Mouse (Mus musculus): ENCODE results near the gene Gm128. TPM values are rescaled to one million over a fixed set of nuclear protein-coding genes. Genes with fewer than 3 reads are reported as not detected.

The Gm128 gene
- polyA plus RNA-seq, 1 experiment from 2014 or later: 0.19 TPM

DNA sequence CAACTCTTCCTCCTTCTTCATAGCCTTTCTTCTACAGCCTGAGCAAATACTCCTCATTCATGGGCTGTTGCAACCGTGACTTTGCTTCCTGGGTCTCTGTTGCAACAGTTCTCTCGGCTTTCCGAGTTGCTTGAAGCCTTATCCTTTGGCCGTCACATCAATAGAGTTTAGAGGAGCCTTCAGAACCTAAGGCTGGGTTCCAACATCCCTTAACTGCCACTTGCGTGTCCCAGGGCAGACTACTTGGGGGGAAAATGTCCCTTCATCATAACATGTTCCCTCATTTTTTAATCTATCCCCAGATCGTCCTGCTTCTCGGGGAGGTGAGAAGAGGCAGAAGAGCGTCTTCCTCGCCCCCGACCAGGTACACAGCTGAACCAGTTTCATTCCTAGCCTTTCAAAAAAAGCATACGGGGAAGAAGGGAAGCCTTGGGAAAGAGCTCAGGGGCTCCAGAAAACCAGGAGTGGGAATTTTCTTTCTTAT lies 41.0 kb upstream of the Gm128 start:
- peak overlapping the region; percentile 67 for H3K4me3 ChIP-seq
- peak overlapping the region; percentile 87 for H3K9ac ChIP-seq
- H3K27ac ChIP-seq: peak overlapping the region; percentile 96
- ATAC-seq: 0 out of 2 replicates have a peak, but pooled peaks have one; percentile 8
- no peaks in the 10 kb centered on the region for H3K9me3 ChIP-seq (replicated peaks)
- H3K27me3 ChIP-seq: no peaks in the 10 kb centered on the region
- H3K36me3 ChIP-seq (ENCODE audit: poor library complexity, severe bottlenecking): peaks cover 9% of the 10 kb centered on the region; the same call in 1 of the 2 replicates
- H3K4me1 ChIP-seq: peaks cover 41% of the 10 kb centered on the region
- under 1% methylated on average over 11 of the region's 11 CpGs for WGBS
- peak overlapping the region; percentile 83 for H3K4me2 ChIP-seq

GRCm38 (mm10) chr3:95281216-95282126 lies 40.1 kb upstream of the Gm128 start, which contains the start of the genes Mindy1 and Prune1:
Mindy1 (plus strand) TSS chr3:95281345.
Prune1 (minus strand) TSS chr3:95282076.
- Histone ChIP-seq H3K9me3 (replicated peaks) (no peaks in the 10 kb centered on the region), H3K4me3 (peak within 1 kb of the TSS; percentile 67), H3K27me3 (no peaks in the 10 kb centered on the region), H3K4me2 (peak within 1 kb of the TSS; percentile 83), H3K36me3 (ENCODE audit: poor library complexity, severe bottlenecking) (0 out of 2 replicates have a peak, but pooled peaks cover 4% of the 10 kb centered on the region), H3K4me1 (peaks cover 41% of the 10 kb centered on the region), H3K9ac (peak within 1 kb of the TSS; percentile 87), H3K27ac (peak within 1 kb of the TSS; percentile 96)
- WGBS: under 1% methylated on average over 53 of the region's 53 CpGs
- peak; percentile 95 for ATAC-seq

DNA sequence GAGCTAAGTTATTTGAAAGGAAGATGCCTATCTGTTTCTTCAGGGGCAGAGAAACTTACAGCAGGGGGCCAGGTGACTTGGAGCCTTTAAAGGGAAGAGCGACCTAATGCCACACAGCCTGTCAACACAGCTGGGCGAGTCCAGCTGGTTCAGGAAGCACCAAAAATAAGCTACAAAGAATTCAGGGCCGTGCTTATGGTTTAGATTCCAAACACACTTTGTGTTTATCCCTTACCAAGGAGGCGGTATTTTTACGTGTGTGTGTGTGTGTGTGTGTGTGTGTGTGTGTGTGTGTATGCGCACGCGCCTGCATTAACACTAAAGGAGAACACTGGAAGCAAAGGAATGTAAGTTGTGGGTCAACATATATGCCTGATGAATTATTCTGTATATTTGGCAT lies 39.3 kb upstream of the Gm128 start:
- Histone ChIP-seq H3K4me2 (peak overlapping the region; percentile 83), H3K9me3 (replicated peaks) (no peaks in the 10 kb centered on the region), H3K27ac (peak overlapping the region; percentile 65), H3K36me3 (ENCODE audit: poor library complexity, severe bottlenecking) (0 out of 2 replicates have a peak, but pooled peaks cover 4% of the 10 kb centered on the region), H3K4me3 (peak overlapping the region; percentile 67), H3K9ac (peak overlapping the region; percentile 77), H3K27me3 (no peaks in the 10 kb centered on the region), H3K4me1 (peaks cover 41% of the 10 kb centered on the region)
- ATAC-seq: no peak
- WGBS: 25% methylated on average over 8 of the region's 8 CpGs

DNA sequence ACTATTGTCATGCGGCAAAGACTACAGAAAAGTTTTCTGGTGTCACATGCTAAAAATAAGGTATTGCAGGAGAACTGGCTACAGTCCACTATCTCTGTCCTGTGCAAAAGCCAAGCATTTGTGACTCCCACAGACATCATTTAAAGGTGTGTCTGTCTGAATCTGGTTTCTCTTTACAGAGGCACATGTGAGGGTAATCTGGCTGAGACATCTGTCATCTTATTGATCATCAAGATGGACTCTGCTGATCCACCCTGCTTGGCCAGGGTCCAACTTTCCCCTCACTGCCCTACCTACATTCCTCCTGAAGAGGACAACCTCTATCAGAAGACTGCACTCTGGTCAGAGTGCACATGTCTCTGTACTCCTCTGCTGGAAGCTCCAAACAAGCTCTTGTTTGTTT lies 35.8 kb upstream of the Gm128 start:
- H3K4me2 ChIP-seq: no peak overlapping the region
- H3K27ac ChIP-seq: no peak overlapping the region
- H3K27me3 ChIP-seq: no peaks in the 10 kb centered on the region
- H3K4me1 ChIP-seq: peaks cover 15% of the 10 kb centered on the region
- ATAC-seq: no peak
- H3K4me3 ChIP-seq: no peak overlapping the region
- H3K9me3 ChIP-seq (replicated peaks): no peaks in the 10 kb centered on the region
- H3K36me3 ChIP-seq (ENCODE audit: poor library complexity, severe bottlenecking): peaks cover 14% of the 10 kb centered on the region; the same call in 1 of the 2 replicates
- H3K9ac ChIP-seq: no peak overlapping the region
- 97% methylated on average over 1 of the region's 1 CpGs for WGBS

- H3K9ac ChIP-seq: no peak overlapping the region
- H3K36me3 ChIP-seq (ENCODE audit: poor library complexity, severe bottlenecking): peaks cover 14% of the 10 kb centered on the region; the same call in 1 of the 2 replicates
- H3K4me2 ChIP-seq: no peak overlapping the region
- WGBS: 82% methylated on average over 5 of the region's 5 CpGs
- H3K4me3 ChIP-seq: no peak overlapping the region
- H3K27ac ChIP-seq: no peak overlapping the region
- peaks cover 12% of the 10 kb centered on the region for H3K4me1 ChIP-seq
- H3K9me3 ChIP-seq (replicated peaks): no peaks in the 10 kb centered on the region
- no peaks in the 10 kb centered on the region for H3K27me3 ChIP-seq
- ATAC-seq: no peak
Measured at GRCm38 (mm10) chr3:95276428-95276934, 35.1 kb upstream of the Gm128 start.

GRCm38 (mm10) chr3:95275161-95275560 lies 33.8 kb upstream of the Gm128 start:
- WGBS: 84% methylated on average over 6 of the region's 6 CpGs
- H3K4me1 ChIP-seq: peaks cover 4% of the 10 kb centered on the region; the same call in 1 of the 2 replicates
- H3K9me3 ChIP-seq (replicated peaks): no peaks in the 10 kb centered on the region
- no peak overlapping the region for H3K27ac ChIP-seq
- no peak overlapping the region for H3K4me3 ChIP-seq
- ATAC-seq: no peak
- no peak overlapping the region for H3K9ac ChIP-seq
- no peaks in the 10 kb centered on the region for H3K27me3 ChIP-seq
- no peak overlapping the region for H3K4me2 ChIP-seq
- H3K36me3 ChIP-seq (ENCODE audit: poor library complexity, severe bottlenecking): peaks cover 14% of the 10 kb centered on the region; the same call in 1 of the 2 replicates

DNA sequence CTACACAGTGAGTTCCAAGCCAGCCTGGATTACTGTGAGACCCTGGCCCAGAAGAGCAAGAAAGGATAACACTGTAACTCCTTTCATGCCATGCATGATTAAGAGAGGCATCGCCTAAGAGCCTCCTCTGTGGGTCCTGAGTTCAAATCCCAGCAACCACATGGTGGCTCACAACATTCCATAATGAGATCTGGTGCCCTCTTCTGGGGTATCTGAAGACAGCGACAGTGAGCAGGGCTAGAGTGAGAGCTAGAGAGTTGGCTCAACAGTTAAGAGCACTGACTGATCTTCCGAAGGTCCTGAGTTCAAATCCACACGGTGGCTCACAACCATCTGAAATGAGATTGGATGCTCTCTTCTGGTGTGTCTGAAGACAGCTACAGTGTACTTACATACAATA lies 33.1 kb upstream of the Gm128 start:
- Histone ChIP-seq H3K4me1 (no peaks in the 10 kb centered on the region), H3K27me3 (no peaks in the 10 kb centered on the region), H3K4me2 (no peak overlapping the region), H3K9me3 (replicated peaks) (no peaks in the 10 kb centered on the region), H3K9ac (no peak overlapping the region), H3K27ac (no peak overlapping the region), H3K4me3 (no peak overlapping the region), H3K36me3 (ENCODE audit: poor library complexity, severe bottlenecking) (peaks cover 18% of the 10 kb centered on the region; the same call in 1 of the 2 replicates)
- ATAC-seq: no peak
- 96% methylated on average over 4 of the region's 4 CpGs for WGBS

- Histone ChIP-seq H3K4me2 (no peak overlapping the region), H3K9me3 (replicated peaks) (no peaks in the 10 kb centered on the region), H3K4me3 (no peak overlapping the region), H3K27ac (no peak overlapping the region), H3K4me1 (no peaks in the 10 kb centered on the region), H3K9ac (no peak overlapping the region), H3K36me3 (ENCODE audit: poor library complexity, severe bottlenecking) (peaks cover 24% of the 10 kb centered on the region), H3K27me3 (no peaks in the 10 kb centered on the region)
- no peak for ATAC-seq
- 94% methylated on average over 5 of the region's 5 CpGs for WGBS
Measured at GRCm38 (mm10) chr3:95273471-95273870, 32.1 kb upstream of the Gm128 start.

DNA sequence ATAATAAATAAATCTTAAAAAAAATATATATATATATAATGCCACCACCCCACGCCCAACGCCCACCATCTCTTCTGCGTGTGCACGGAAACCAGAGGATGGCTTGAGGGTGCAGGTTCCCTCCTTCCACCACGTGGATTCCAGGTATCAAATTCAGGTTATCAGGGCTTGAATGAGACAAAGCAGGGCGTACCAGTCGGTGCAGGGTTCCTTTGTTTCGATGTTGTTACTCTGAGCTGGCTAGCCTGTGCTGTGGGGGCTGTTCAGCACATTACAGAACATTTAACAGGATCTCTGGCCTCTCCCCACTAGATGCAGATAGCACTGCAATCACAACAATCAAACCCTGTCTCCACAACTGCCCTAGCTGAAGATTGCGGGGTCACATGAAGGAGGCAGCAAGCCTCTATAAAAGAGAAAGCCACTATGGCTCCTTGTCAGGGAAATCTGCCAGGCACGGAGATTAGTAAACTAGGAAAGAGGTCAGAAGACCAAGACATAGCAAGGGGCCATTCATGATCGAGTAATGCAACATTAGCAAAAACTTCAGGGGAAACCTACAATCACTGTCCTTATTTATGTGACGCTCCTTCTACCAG lies 29.5 kb upstream of the Gm128 start:
- H3K4me3 ChIP-seq: no peak overlapping the region
- no peaks in the 10 kb centered on the region for H3K9me3 ChIP-seq (replicated peaks)
- H3K4me1 ChIP-seq: no peaks in the 10 kb centered on the region
- H3K4me2 ChIP-seq: no peak overlapping the region
- no peak overlapping the region for H3K9ac ChIP-seq
- no peaks in the 10 kb centered on the region for H3K27me3 ChIP-seq
- H3K36me3 ChIP-seq (ENCODE audit: poor library complexity, severe bottlenecking): peaks cover 42% of the 10 kb centered on the region
- no peak overlapping the region for H3K27ac ChIP-seq
- ATAC-seq: no peak
- WGBS: 82% methylated on average over 12 of the region's 12 CpGs

GRCm38 (mm10) chr3:95269789-95270188 lies 28.4 kb upstream of the Gm128 start:
- H3K4me3 ChIP-seq: no peak overlapping the region
- no peak overlapping the region for H3K4me2 ChIP-seq
- ATAC-seq: no peak
- no peaks in the 10 kb centered on the region for H3K27me3 ChIP-seq
- H3K9me3 ChIP-seq (replicated peaks): no peaks in the 10 kb centered on the region
- no peak overlapping the region for H3K27ac ChIP-seq
- H3K36me3 ChIP-seq (ENCODE audit: poor library complexity, severe bottlenecking): peaks cover 46% of the 10 kb centered on the region
- no peak overlapping the region for H3K9ac ChIP-seq
- H3K4me1 ChIP-seq: no peaks in the 10 kb centered on the region
- 86% methylated on average over 5 of the region's 5 CpGs for WGBS

- no peak for ATAC-seq
- no peaks in the 10 kb centered on the region for H3K4me1 ChIP-seq
Measured at GRCm38 (mm10) chr3:95267855-95268254, 26.5 kb upstream of the Gm128 start.

DNA sequence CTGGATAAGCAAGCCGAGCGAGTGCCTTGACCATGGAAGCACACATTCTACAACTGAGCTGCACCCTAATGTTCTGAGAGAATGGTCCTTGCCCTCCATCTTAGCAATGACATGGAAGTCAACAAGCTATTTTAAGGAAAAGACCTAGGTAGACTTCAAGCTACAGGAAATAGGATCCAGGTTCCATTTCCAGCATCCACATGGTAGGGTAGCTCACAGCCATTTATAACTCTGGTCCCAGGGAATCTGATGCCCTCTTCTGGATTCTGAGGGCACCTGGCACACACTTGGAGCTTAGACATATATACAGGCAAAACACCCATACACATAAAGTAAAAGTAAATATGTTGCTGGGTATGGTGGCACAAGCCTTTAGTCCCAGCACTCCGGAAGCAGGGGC lies 24.7 kb upstream of the Gm128 start:
- no peak overlapping the region for H3K4me2 ChIP-seq
- peaks cover 71% of the 10 kb centered on the region for H3K36me3 ChIP-seq (ENCODE audit: poor library complexity, severe bottlenecking)
- H3K4me3 ChIP-seq: no peak overlapping the region
- H3K27ac ChIP-seq: no peak overlapping the region
- H3K4me1 ChIP-seq: no peaks in the 10 kb centered on the region
- no peaks in the 10 kb centered on the region for H3K9me3 ChIP-seq (replicated peaks)
- ATAC-seq: no peak
- no peaks in the 10 kb centered on the region for H3K27me3 ChIP-seq
- WGBS: 96% methylated on average over 3 of the region's 3 CpGs
- H3K9ac ChIP-seq: no peak overlapping the region

More at GRCm38 (mm10) chr3:95267855-95268254, 26.5 kb upstream of the Gm128 start:
- Histone ChIP-seq H3K4me3 (no peak overlapping the region), H3K27me3 (no peaks in the 10 kb centered on the region), H3K9me3 (replicated peaks) (no peaks in the 10 kb centered on the region), H3K9ac (no peak overlapping the region), H3K36me3 (ENCODE audit: poor library complexity, severe bottlenecking) (peaks cover 54% of the 10 kb centered on the region), H3K27ac (no peak overlapping the region), H3K4me2 (no peak overlapping the region)
